8 mouse cellular contexts compared by ENCODE assay signal in the genomic region with DNA sequence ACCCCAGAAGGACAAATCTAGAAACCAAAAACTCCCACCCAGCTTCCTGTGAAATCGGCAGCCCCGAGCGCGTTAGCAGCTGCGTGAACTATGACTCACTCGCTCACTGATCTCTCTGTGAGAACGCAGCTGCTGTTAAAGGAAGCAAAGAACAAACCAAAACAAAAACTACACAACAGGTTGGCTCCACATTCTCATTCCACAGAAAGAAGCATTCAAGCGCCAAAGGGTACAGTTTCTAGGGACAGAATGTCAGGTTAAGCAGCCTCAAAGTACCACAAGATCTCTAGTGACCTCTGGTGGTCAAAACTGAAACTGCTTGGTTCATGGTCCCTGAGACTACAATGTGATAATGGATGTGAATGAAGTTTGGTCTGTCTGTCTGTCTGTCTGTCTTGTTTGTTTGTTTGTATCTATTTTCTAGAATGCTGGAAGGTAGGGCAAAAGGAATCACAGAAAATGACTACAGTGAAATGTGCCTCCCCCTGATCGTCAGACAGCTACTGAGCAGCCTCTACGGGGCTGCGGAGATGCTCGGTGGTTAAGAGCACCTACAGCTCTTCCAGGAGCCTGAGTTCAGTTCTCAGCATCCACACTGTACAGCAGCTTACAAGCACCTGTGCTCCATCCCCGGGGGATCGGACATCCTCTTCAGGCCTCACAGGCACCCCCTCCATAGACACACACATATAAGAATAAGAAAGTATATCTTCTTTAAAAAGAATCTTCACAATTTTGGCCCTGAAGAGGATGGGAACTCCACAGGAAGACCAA. TPM values are rescaled to one million over a fixed set of nuclear protein-coding genes. Genes with fewer than 3 reads are reported as not detected.
DNase-seq lines count a peak whose midpoint lies in the region; ATAC-seq and TF ChIP-seq lines count a peak whose summit lies in the region.

No protein-coding gene starts in this region.

- no peaks in the 10 kb centered on the region for H3K9me3 ChIP-seq in heart, postnatal 0 days (replicated peaks; ENCODE audit: control insufficient read depth, low read length)
- 0 out of 2 replicates have a peak, but pooled peaks cover 4% of the 10 kb centered on the region for H3K9me3 ChIP-seq in liver, embryonic 13.5 days (replicated peaks)
- no peaks in the 10 kb centered on the region for H3K9me3 ChIP-seq in stomach, postnatal 0 days (ENCODE audit: control insufficient read depth, low read length)

- 45% methylated on average over 14 of the region's 14 CpGs for WGBS in heart, postnatal 0 days
- WGBS in liver, embryonic 13.5 days (ENCODE audit: insufficient replicate concordance) = 35% methylated on average over 14 of the region's 14 CpGs
- WGBS in stomach, postnatal 0 days = 43% methylated on average over 14 of the region's 14 CpGs

- no peak overlapping the region for H3K27ac ChIP-seq in brown adipose tissue, adult 24 weeks (replicated peaks; ENCODE audit: low read depth, low read length)
- no peak overlapping the region for H3K27ac ChIP-seq in heart, postnatal 0 days (ENCODE audit: low read depth)
- no peak overlapping the region for H3K27ac ChIP-seq in liver, embryonic 13.5 days
- 0 out of 2 replicates have a peak overlapping the region, but pooled peaks have one; percentile 18 for H3K27ac ChIP-seq in stomach, postnatal 0 days (replicated peaks)

- H3K4me3 ChIP-seq in brown adipose tissue, adult 24 weeks (ENCODE audit: insufficient read depth, low read depth, low read length) = peak overlapping the region; percentile 60
- H3K4me3 ChIP-seq in heart, postnatal 0 days (ENCODE audit: low read depth, low read length) = peak overlapping the region; percentile 41
- H3K4me3 ChIP-seq in liver, embryonic 13.5 days (replicated peaks) = peak overlapping the region; percentile 46
- H3K4me3 ChIP-seq in stomach, postnatal 0 days (ENCODE audit: low read depth, low read length) = peak overlapping the region; percentile 28

- TF ChIP-seq EP300 in heart, postnatal 0 days (IDR thresholded peaks at IDR 0.05; ENCODE audit: low read depth) = no peak
- TF ChIP-seq EP300 in stomach, postnatal 0 days (optimal IDR thresholded peaks at IDR 0.05) = no peak

- peak; percentile 82 for DNase-seq in ES-CJ7 (ENCODE audit: low read depth, low spot score)
- DNase-seq in heart, postnatal 0 days (ENCODE audit: low spot score) = peak; percentile 48
- peak; percentile 82 to 85 for DNase-seq in kidney, postnatal 36 days
- peak; percentile 52 for DNase-seq in liver, embryonic 13.5 days
- DNase-seq in natural killer cell, adult 2 months (ENCODE audit: low spot score in 2 of 2) = peak; percentile 66 to 71
- peak; percentile 56 for DNase-seq in stomach, postnatal 0 days (ENCODE audit: low spot score)

- peak; percentile 82 for ATAC-seq in erythroid progenitor cell, adult 5-6 weeks (replicated peaks; ENCODE audit: low FRiP score, poor library complexity, severe bottlenecking)
- peak; percentile 72; the same call in 1 of the 2 replicates for ATAC-seq in heart, postnatal 0 days (ENCODE audit: insufficient read depth, low read depth)
- ATAC-seq in liver, embryonic 13.5 days (ENCODE audit: low read depth) = peak; percentile 48; the same call in 1 of the 2 replicates
- ATAC-seq in stomach, postnatal 0 days (ENCODE audit: low FRiP score, low TSS enrichment) = peak; percentile 44; the same call in 1 of the 2 replicates

- TF ChIP-seq CTCF in heart, postnatal 0 days (IDR thresholded peaks at IDR 0.05; ENCODE audit: low read depth) = peak; percentile 96
- TF ChIP-seq CTCF in stomach, postnatal 0 days (IDR thresholded peaks at IDR 0.05; ENCODE audit: low read depth) = peak; percentile 98

- no peaks in the 10 kb centered on the region for H3K36me3 ChIP-seq in heart, postnatal 0 days (replicated peaks; ENCODE audit: control insufficient read depth, insufficient read depth, low read length)
- no peaks in the 10 kb centered on the region for H3K36me3 ChIP-seq in liver, embryonic 13.5 days
- H3K36me3 ChIP-seq in stomach, postnatal 0 days (ENCODE audit: control insufficient read depth, insufficient read depth, low read length) = no peaks in the 10 kb centered on the region

- no peaks in the 10 kb centered on the region for H3K27me3 ChIP-seq in heart, postnatal 0 days (ENCODE audit: control insufficient read depth, insufficient read depth, low read length)
- no peaks in the 10 kb centered on the region for H3K27me3 ChIP-seq in liver, embryonic 13.5 days
- H3K27me3 ChIP-seq in stomach, postnatal 0 days (ENCODE audit: control insufficient read depth, insufficient read depth, low read length) = no peaks in the 10 kb centered on the region

- H3K4me1 ChIP-seq in brown adipose tissue, adult 24 weeks (ENCODE audit: control insufficient read depth, insufficient read depth, insufficient read length, low read length) = no peaks in the 10 kb centered on the region
- H3K4me1 ChIP-seq in heart, postnatal 0 days (ENCODE audit: control insufficient read depth, insufficient read depth) = no peaks in the 10 kb centered on the region
- H3K4me1 ChIP-seq in liver, embryonic 13.5 days (replicated peaks) = no peaks in the 10 kb centered on the region
- 0 out of 2 replicates have a peak, but pooled peaks cover 2% of the 10 kb centered on the region for H3K4me1 ChIP-seq in stomach, postnatal 0 days (replicated peaks; ENCODE audit: control insufficient read depth, insufficient read depth)

- H3K9ac ChIP-seq in heart, postnatal 0 days (replicated peaks; ENCODE audit: low read depth, low read length) = no peak overlapping the region; the same call in 1 of the 2 replicates
- H3K9ac ChIP-seq in liver, embryonic 13.5 days = no peak overlapping the region
- peak overlapping the region; percentile 41; the same call in 1 of the 2 replicates for H3K9ac ChIP-seq in stomach, postnatal 0 days (ENCODE audit: low read length)

- peak overlapping the region; percentile 64 for H3K4me2 ChIP-seq in heart, postnatal 0 days (ENCODE audit: low read depth, low read length)
- peak overlapping the region; percentile 64 for H3K4me2 ChIP-seq in liver, embryonic 13.5 days
- H3K4me2 ChIP-seq in stomach, postnatal 0 days (replicated peaks; ENCODE audit: low read depth) = peak overlapping the region; percentile 54

RNA-seq across cellular contexts. Expression of a gene that starts 13.3 kb away (rescaled TPM):
- not detected in 2 replicates for polyA plus RNA-seq in brown adipose tissue, adult 24 weeks (2012; ENCODE audit: insufficient read depth, insufficient read length, missing spikeins)
- total RNA-seq in erythroid progenitor cell, adult 5-6 weeks (2015; ENCODE audit: low replicate concordance) = not detected in 2 replicates
- total RNA-seq in erythroid progenitor cell, adult 5-6 weeks (2017; ENCODE audit: low replicate concordance) = not detected in 2 replicates
- not detected in 2 replicates for total RNA-seq in heart, postnatal 0 days (2014; rRNA removed; ENCODE audit: low replicate concordance)
- 0.47 and 0.60 TPM in 2 replicates for polyA plus RNA-seq in heart, postnatal 0 days (2015; fragmentation: Nextera tagmentation; extraction: Ambion mirVana)
- polyA plus RNA-seq in liver, embryonic 13.5 days (2015; fragmentation: Nextera tagmentation; extraction: Ambion mirVana) = 0.19 and 0.23 TPM in 2 replicates
- 0.21 and 0.51 TPM in 2 replicates for polyA plus RNA-seq in stomach, postnatal 0 days (2015; fragmentation: Nextera tagmentation; extraction: Ambion mirVana)

RNA-seq across cellular contexts. Expression of a gene that starts 37.4 kb away (rescaled TPM):
- 5.8 and 10.1 TPM in 2 replicates for polyA plus RNA-seq in brown adipose tissue, adult 24 weeks (2012; ENCODE audit: insufficient read depth, insufficient read length, missing spikeins)
- total RNA-seq in erythroid progenitor cell, adult 5-6 weeks (2015; ENCODE audit: low replicate concordance) = 8.8 and 11.2 TPM in 2 replicates
- 2.2 and 6.9 TPM in 2 replicates for total RNA-seq in erythroid progenitor cell, adult 5-6 weeks (2017; ENCODE audit: low replicate concordance)
- total RNA-seq in heart, postnatal 0 days (2014; rRNA removed; ENCODE audit: low replicate concordance) = 0.65 and 8.3 TPM in 2 replicates
- 7.2 and 12.5 TPM in 2 replicates for polyA plus RNA-seq in heart, postnatal 0 days (2015; fragmentation: Nextera tagmentation; extraction: Ambion mirVana)
- 5.8 and 7.8 TPM in 2 replicates for polyA plus RNA-seq in liver, embryonic 13.5 days (2015; fragmentation: Nextera tagmentation; extraction: Ambion mirVana)
- 13.8 and 14.8 TPM in 2 replicates for polyA plus RNA-seq in stomach, postnatal 0 days (2015; fragmentation: Nextera tagmentation; extraction: Ambion mirVana)
